Mouse (Mus musculus) kidney, postnatal 14 days (tissue): ENCODE measurements around the gene Neurl2.
"Not testable (repeated sequence)": the region's sequence is repeated elsewhere in the genome, so short reads cannot be mapped to it uniquely, and the experiment has no call there.

Experiments
- DNase-seq: peaks from one replicate; pipeline ENCODE4 v3.0.0; 2022; ENCODE audit warnings: mixed read lengths

The Neurl2 gene

DNA sequence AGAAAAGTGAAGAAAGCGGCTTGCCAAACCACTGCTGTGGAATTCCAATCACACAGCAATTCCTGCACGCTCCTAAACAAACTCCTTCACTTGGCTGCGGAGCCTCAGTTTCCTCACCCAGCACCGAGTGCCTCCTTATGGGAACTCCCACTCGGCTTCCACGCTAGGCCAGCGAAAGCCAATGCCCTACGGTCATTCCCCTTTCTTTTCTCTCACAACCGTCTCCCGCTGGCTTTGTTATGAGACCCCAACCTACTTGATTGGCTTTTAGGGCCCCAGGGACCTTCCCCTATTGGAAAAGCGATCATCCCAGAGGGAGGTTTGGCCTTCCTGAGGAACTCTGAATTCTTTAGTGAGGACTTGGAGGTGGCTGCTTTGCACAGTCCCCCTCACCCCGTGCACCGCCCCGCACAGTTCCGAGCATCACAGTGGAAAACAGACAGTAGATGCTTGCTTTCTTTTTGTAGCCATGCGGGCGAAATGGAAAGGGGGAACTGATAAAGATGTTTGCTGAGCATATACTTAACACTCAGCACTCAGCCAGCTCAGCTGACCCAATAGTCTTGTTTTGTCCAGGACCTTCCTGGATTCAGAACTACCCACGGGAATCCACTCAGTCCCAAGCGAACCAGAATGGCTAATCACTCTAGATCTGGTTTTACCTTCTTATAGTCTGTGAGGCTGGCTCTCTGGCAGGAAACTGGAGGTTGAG, 24.7 kb upstream of the Neurl2 start:
- DNase-seq, result no peak

GRCm38 (mm10) chr2:164857101-164857821, 24.0 kb upstream of the Neurl2 start, which contains the start of gene Pltp:
Gene Pltp, minus strand, starts transcription at chr2:164857711.
- DNase-seq, result peak; percentile 69

DNA sequence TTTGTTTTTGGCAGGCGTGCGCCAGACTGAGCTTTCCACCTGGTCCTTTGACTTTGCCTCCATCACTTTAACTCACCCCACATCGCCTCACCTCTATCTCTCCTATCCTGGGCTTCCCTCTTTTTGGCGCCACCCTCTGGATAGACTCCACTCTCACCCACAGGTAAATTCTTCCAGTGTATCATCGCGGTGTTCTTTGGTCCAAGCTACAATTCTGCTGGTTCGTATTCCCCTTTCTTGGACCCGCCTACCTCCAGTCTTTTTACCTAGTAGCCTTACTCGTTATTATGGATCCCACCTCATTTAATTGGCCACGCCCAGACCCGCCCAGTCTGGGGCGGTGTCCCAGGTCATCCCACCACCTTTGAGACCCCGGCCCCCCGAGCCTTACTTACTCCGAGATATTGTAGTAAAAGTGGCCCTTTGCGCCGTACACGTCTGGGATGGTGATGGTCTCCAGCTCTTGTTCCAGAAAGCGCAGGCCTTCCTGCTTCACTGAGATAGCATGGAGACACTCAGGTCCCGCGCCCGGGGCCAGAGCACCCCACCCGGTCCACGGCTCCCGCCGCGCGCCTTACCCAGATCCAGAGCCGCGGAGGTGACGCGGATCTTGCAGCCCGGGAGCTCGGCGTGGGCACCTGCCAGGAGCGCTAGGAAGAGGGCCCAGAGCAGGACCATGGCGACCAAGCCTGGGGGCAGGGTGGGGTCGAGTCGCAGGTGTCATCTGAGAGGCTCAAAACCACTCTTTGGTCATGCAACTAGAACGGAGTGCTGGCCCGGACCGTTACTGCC, 23.2 kb upstream of the Neurl2 start:
- DNase-seq, result no peak

DNA sequence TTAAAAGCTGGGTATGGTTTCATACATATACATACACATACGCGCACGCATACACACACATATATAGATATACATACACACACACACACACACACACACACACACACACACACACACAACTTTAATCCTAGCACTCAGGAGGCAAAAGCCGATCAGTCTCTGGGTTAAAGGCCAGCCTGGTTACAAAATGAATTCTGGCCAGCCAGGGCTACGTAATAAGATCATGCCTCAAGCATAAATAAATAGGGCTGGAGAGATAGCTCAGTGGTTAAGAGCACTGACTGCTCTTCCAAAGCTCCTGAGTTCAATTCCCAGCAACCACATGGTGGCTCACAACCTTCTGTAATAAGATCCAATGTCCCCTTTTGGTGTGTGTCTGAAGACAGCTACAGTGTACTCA, 22.3 kb upstream of the Neurl2 start:
- not testable (repeated sequence) for DNase-seq

DNA sequence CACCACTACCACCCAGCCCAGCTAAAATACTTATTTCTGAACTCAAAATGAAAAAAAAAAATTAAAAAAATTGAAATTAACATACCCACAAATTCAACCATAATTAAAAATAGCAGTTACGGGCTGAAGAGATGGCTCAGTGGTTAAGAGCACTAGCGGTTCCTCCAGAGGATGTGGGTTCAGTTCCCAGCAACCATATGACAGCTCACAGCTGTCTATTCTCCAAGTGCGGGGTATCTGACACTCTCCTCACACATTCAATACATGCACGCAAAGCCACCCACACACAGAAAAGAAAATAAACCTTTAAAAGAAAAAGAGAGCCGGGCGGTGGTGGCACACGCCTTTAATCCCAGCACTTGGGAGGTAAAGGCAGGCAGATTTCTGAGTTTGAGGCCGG, 16.8 kb upstream of the Neurl2 start:
- no peak for DNase-seq

DNA sequence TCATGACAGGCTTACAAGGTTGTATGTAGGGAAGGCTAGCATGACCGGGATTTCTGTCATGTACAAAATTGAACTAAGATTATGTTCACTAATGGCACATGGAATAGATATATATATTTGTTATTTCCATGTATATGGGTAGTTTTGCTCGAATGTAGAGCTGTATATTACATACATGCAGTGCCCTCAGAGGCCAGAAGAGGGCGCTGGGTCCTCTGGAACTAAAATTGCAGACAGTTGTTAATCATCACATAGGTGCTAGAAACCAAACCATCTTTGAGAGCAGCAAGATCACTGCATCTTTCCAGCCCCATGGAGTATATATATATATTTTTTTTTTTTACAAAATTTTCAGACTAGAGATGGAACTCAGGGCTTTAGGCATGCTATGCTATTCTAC, 12.5 kb upstream of the Neurl2 start:
- DNase-seq, result no peak

GRCm38 (mm10) chr2:164835164-164835563, 1.9 kb upstream of the Neurl2 start:
- no peak for DNase-seq

DNA sequence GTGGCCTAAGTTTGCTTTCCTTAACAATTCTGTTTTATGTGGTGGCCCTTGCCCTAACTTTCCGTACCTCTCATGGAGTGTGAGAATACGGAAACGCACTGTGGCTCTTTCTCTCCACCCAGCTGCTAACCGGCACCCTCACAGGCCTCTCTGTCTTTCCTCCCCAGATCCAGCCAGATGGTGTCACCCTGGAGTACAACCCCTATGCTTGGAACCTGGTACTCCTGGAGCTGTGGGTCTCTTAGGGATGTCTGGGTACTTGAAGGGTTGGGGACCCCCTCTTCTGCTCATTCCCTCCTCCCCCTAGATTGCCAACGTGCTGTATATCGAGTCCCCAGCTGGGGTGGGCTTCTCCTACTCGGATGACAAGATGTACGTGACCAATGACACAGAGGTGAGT, 1.3 kb upstream of the Neurl2 start:
- DNase-seq, result peak; percentile 26

DNA sequence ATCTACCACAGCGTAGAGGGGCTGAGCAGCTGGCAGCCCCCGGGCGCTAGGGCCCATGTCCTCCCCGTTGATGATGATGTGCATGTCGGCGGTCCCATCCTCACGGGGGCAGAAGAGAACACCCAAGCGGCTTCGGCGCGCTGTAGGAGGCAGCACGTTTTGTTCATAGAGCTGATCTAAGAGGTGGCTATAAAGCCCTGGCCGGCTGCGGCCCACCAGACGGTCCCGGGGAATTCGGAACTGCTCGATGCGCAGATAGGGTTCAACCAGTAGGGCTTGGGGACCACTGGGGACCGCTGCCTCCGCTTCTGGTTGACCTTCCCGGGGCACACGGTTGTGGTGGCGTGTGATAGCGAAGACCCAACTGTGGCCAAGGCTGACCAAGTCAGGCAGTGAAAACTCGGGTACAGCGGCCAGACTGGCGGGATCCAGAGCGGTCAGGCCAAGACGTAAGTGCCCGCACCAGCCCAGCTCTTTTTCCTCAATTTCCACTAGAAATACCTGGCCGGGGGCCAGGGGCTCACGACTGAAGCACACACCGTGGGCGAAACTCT, 431 bp downstream of the Neurl2 start, which contains the start of gene Ctsa:
TSS of gene Ctsa (plus strand) at position 126 of the 554 bp plus-strand sequence.
- DNase-seq, result peak; percentile 82

- no peak for DNase-seq
Measured at GRCm38 (mm10) chr2:164832032-164832747, 1.1 kb downstream of the Neurl2 start.

- DNase-seq, result peak; percentile 65
Measured at GRCm38 (mm10) chr2:164831029-164831428, 2.2 kb downstream of the Neurl2 start.

GRCm38 (mm10) chr2:164829090-164829489, 4.2 kb downstream of the Neurl2 start:
- DNase-seq, result no peak

- no peak for DNase-seq
Measured at GRCm38 (mm10) chr2:164828437-164828836, 4.8 kb downstream of the Neurl2 start, which contains the start of gene Spata25. Gene Spata25, minus strand, starts transcription at chr2:164828537.

- DNase-seq, result no peak
Measured at GRCm38 (mm10) chr2:164827146-164827850, 6.0 kb downstream of the Neurl2 start.

GRCm38 (mm10) chr2:164825521-164825920, 7.7 kb downstream of the Neurl2 start:
- DNase-seq, result no peak

- no peak for DNase-seq
Measured at GRCm38 (mm10) chr2:164823969-164824368, 9.3 kb downstream of the Neurl2 start.

- DNase-seq, result no peak
Measured at GRCm38 (mm10) chr2:164823181-164823585, 10.1 kb downstream of the Neurl2 start.

- peak; percentile 100 for DNase-seq
Measured at GRCm38 (mm10) chr2:164822636-164823165, 10.6 kb downstream of the Neurl2 start, which contains the start of gene Zswim1. Gene Zswim1, plus strand, starts transcription at chr2:164822686.

GRCm38 (mm10) chr2:164821060-164821459, 12.2 kb downstream of the Neurl2 start:
- DNase-seq, result no peak

- DNase-seq, result no peak
Measured at GRCm38 (mm10) chr2:164817703-164818102, 15.6 kb downstream of the Neurl2 start.

DNA sequence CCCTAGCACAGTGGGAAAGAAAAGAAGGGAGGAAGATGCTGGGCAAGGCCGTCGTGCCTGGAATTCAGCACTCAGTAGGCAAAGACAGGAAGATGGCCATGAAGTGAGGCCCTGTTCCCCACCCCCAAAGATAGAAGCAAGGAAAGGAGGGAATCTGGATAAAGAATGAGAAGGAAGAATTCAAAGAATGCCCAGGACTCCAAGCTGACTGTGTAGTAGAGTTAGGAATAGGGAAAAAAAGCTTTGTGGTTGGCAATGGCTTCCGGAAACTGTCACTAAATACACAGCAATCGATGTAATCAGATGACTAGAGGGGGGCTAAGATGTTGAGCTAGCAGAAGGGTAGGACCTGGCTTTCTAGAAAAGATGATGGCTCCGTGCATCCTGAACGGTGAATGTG, 16.1 kb downstream of the Neurl2 start:
- no peak for DNase-seq
